Mouse (Mus musculus) small intestine, adult 2 months (tissue): ENCODE measurements around the gene Irf3.

Source experiments
- CTCF ChIP-seq: fragments of 200-500 bp; IDR thresholded peaks from 2 replicates; pipeline ENCODE4 v1.5.1; 2012; ENCODE audit warnings: low read depth, mild to moderate bottlenecking, control low read depth, inconsistent platforms, low read length, moderate library complexity, mixed read lengths; ENCODE audit not compliant: insufficient replicate concordance, insufficient read length; ENCODE audit errors: extremely low read depth
- POLR2A ChIP-seq: fragments of 200-500 bp; IDR thresholded peaks from 2 replicates; pipeline ENCODE4 v1.6.1; 2012; ENCODE audit warnings: low read depth, mild to moderate bottlenecking, control low read depth, inconsistent platforms, low read length, moderate library complexity

DNA sequence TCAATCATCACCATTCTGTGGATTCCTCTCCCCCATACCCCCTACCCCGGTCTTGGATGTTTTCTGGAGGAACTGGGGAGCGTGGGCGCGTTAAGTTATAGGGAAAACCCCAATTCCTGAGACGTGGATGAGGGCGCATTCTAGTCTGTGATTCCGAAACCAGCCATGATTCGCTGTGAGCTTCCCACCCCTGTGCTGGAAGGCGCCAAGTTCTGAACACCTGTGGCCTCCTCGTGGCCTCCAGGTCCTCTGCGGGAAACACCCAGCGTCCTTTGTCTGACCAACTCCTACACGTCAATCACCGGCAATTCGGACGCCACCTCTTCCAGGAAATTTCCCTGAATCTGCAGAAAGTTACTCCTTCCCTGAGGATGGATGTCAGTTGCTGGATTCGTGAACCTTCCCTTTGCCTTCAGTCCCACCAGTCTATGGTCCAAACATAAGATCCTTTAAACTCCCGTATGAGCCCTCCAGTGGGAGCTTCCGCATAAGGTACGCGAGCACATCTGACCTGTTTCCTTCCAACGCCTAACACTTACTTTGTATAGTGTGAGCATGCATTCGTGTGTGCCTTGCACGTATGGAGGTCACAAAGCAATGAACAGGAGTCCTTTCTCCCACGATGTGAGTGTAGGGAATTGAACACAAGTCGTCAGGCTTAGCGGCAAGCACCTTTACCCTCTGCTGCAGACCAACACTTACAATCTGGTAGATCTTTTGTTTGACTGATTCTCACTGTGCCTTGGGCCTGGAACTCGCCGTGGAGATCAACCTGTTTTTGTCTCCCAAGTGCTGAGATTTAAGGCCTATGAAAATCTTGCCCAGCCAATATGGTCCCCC, 10.3 kb upstream of the Irf3 start:
- TF ChIP-seq CTCF (no peak), POLR2A (no peak)
